Mouse (Mus musculus): ENCODE measurements around the gene Mtus2.

Gene Mtus2

DNA sequence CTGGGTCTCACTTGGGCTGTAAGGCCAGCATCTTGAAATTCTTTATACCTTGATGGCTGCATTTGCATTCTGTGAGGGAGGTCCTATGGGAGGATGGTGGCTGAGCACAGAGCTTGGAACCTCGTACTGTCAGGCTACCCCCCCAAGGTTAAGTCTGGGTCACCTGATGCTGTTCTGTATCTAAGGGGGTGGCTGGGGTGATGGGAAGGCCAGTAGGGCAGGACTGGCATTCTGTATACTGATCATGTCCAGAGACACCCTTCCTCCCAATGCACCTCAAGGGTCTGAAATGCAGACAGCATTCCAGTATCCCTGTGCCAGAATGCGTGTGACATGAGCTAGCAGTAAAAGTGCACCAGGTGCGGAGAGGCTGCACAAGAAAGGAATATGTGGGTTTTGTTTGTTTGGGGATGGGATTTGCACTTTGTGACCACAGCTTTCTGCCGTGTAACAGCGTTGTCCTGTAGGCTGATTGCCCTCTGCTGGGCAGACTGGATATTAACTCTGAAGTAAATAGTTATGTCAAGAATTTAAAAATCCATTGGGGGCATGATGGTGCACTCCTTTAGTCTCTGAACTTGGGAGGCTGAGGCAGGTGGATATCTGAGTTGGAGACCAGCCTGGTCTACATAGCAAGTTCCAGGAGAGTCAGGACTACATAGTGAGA is 12.0 kb upstream of the Mtus2 start:
- no peak for TF ChIP-seq GATA4 (IDR thresholded peaks at IDR 0.05; ENCODE audit: insufficient replicate concordance, low read length)

DNA sequence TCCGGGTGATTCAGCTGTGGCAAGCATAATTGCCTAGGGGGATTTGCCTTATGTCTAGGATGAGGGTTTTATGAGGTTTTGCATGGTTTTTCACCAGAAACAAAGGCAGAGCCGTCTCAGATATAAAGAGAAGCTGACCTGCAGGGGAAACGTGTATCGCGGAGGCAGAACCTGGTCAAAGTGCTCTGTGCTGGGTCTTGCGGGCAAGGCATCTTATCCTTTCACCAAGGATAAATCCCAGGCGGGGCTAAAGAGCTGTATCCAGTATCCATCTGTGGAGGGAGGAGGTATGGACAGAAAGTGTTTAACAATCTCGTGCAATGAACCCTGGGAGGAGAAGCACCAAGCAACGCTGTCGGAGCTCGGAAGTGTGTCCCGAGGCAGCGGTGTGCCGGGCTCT is 7.2 kb upstream of the Mtus2 start:
- TF ChIP-seq GATA4 (IDR thresholded peaks at IDR 0.05; ENCODE audit: insufficient replicate concordance, low read length) = no peak

GRCm38 (mm10) chr5:147951751-147952150 is 5.4 kb upstream of the Mtus2 start:
- TF ChIP-seq GATA4 (IDR thresholded peaks at IDR 0.05; ENCODE audit: insufficient replicate concordance, low read length) = no peak

GRCm38 (mm10) chr5:147955671-147956070 is 1.4 kb upstream of the Mtus2 start:
- no peak for TF ChIP-seq GATA4 (IDR thresholded peaks at IDR 0.05; ENCODE audit: insufficient replicate concordance, low read length)

GRCm38 (mm10) chr5:147956421-147956820 is 699 bp upstream of the Mtus2 start:
- no peak for TF ChIP-seq GATA4 (IDR thresholded peaks at IDR 0.05; ENCODE audit: insufficient replicate concordance, low read length)

- TF ChIP-seq GATA4 (IDR thresholded peaks at IDR 0.05; ENCODE audit: insufficient replicate concordance, low read length) = no peak
Measured at GRCm38 (mm10) chr5:147957592-147958271, 612 bp downstream of the Mtus2 start.

- no peak for TF ChIP-seq GATA4 (IDR thresholded peaks at IDR 0.05; ENCODE audit: insufficient replicate concordance, low read length)
Measured at GRCm38 (mm10) chr5:147958552-147958951, 1.4 kb downstream of the Mtus2 start.

DNA sequence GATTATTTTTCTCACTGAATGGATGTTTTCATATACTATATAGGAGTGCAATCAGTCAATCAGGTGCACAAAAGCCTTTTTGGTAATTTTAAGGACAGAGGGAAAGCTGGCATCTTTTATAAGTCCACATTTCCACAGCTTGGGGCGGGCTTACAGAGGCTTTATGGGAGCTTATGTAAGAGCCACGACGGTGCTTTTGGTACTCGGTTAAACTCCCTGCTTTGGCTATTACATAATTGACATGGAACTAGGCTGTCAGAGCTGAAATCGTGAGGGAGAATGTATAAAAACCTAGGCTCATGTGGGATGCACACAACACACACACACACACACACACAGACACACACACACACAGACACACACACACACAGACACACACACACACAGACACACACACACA is 2.0 kb downstream of the Mtus2 start:
- no peak for TF ChIP-seq GATA4 (IDR thresholded peaks at IDR 0.05; ENCODE audit: insufficient replicate concordance, low read length)

- no peak for TF ChIP-seq GATA4 (IDR thresholded peaks at IDR 0.05; ENCODE audit: insufficient replicate concordance, low read length)
Measured at GRCm38 (mm10) chr5:147960793-147961192, 3.7 kb downstream of the Mtus2 start.

DNA sequence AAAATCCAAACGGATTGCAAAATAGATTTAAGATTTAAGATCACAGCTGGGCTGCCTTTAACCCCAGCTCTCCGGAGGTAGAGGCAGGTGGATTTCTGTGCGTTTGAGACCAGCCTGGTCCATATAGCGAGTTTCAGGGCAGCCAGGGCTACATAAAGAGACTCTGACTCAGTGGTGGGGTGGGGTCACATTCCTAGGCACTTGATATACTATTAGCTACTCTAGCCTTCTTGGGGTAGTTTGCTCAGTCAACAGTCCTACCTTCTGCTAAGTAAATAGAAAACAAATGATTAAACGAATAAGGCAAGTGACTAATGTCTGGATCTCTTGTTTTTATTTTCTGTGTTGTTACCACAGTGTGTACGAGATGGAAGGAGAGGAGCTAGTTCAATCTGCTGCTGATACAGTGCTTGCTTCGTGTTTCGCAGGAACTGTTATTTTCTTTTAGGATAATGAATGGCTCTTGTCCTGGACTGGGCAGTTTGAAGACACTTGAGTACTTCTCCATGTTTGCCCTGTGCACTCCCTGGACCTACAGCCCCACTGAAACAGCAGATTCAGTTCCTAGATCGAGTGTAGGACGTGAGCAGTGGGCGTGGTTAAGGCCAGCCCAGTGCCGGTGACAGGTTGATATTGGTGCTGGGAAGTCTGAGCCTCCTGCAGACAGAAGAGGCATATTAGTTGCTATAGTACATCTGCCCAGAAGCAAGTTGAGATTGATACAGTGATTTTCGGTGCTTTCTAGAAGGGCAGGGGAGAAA is 6.9 kb downstream of the Mtus2 start:
- TF ChIP-seq GATA4 (IDR thresholded peaks at IDR 0.05; ENCODE audit: insufficient replicate concordance, low read length) = no peak

- TF ChIP-seq GATA4 (IDR thresholded peaks at IDR 0.05; ENCODE audit: insufficient replicate concordance, low read length) = no peak
Measured at GRCm38 (mm10) chr5:147964776-147965175, 7.7 kb downstream of the Mtus2 start.

GRCm38 (mm10) chr5:147966646-147967045 is 9.5 kb downstream of the Mtus2 start:
- no peak for TF ChIP-seq GATA4 (IDR thresholded peaks at IDR 0.05; ENCODE audit: insufficient replicate concordance, low read length)

DNA sequence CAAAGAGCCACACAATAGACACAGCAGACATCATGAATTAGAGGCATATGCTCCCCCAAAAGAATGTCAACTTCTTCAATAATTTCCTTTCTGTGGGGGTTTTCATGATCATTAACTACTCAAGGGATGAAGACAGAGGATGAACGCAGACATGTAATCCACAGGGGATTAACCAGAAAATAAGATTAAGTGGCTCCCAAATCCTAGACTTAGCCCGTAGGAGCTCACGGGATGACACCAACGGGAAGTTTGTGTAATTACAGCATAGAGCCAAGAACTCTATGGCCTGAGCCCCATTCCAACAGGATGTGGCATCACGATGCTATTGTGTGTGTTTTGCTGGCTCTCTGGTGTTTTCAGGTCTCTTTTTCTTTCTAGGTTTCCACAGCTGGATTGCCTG is 12.4 kb downstream of the Mtus2 start:
- no peak for TF ChIP-seq GATA4 (IDR thresholded peaks at IDR 0.05; ENCODE audit: insufficient replicate concordance, low read length)

GRCm38 (mm10) chr5:147976001-147976400 is 18.9 kb downstream of the Mtus2 start:
- TF ChIP-seq GATA4 (IDR thresholded peaks at IDR 0.05; ENCODE audit: insufficient replicate concordance, low read length) = no peak

DNA sequence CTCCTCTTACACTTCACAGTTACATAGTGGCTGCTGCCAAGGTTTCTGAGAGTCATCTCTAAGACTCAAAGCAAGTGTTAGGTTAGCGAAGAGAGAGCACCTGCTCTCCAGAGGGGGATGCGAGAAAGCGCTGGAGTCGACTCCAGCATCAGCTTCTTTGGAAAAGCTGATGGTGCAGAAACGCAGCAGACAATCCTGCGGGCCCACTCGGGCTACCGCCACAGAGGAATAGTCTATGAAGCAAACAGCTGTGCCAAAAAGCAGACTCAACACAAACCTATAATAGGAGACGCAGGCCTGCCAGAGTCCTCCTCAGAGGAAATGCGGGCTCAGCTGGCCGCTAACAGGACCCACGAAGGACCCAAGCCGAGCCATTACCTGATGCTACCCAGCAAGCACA is 23.5 kb downstream of the Mtus2 start:
- no peak for TF ChIP-seq GATA4 (IDR thresholded peaks at IDR 0.05; ENCODE audit: insufficient replicate concordance, low read length)

DNA sequence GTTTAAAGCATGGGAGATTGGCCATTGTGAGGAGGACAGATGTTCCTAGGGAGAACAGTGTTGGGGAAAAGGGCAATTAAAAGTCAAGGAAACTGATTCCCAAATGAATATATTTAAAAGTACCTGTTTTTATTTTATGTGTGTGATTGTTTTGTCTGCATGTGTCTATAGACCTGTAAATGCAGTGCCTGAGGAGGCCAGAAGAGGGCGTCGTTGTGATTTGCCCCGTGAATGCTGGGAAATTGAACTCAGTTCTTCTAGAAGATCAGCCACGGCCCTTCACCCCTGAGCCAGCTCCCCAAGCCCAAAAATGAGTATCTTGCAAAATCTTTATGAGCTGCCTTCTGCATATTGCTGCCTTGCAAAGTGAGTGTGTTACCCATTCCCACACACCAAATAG is 33.2 kb downstream of the Mtus2 start:
- no peak for TF ChIP-seq GATA4 (IDR thresholded peaks at IDR 0.05; ENCODE audit: insufficient replicate concordance, low read length)
